Mouse (Mus musculus) lung, postnatal 0 days (tissue): ENCODE data around the gene Nap1l4. TPM values are rescaled to one million over a fixed set of nuclear protein-coding genes. Genes with fewer than 3 reads are reported as not detected.

Source experiments
- ATAC-seq: fragments of 200-750 bp; cut with Nextera tagmentation; 2 replicates; pipeline ENCODE4 v1.8.0; 2017; ENCODE audit warnings: moderate library complexity
- DNase-seq: peaks from one replicate; pipeline ENCODE4 v3.0.0-alpha.2; 2016; ENCODE audit warnings: low spot score
- H3K27ac ChIP-seq: fragments of 300-500 bp; sonication (generic); 2 replicates; pipeline ENCODE4 v1.5.1; 2014; ENCODE audit warnings: antibody characterized with exemption, mild to moderate bottlenecking, low read length, mixed read lengths
- H3K27me3 ChIP-seq: fragments of 300-500 bp; sonication (generic); replicated peaks from 2 replicates; pipeline ENCODE4 v1.6.1; 2014; ENCODE audit warnings: low read length, mixed read lengths; ENCODE audit not compliant: insufficient read depth
- H3K36me3 ChIP-seq: fragments of 300-500 bp; sonication (generic); 2 replicates; pipeline ENCODE4 v1.6.1; 2014; ENCODE audit warnings: low read length, mixed read lengths; ENCODE audit not compliant: insufficient read depth
- H3K4me1 ChIP-seq: fragments of 300-500 bp; sonication (generic); 2 replicates; pipeline ENCODE4 v1.6.1; 2014; ENCODE audit warnings: antibody characterized with exemption, low read depth, low read length, mixed read lengths; ENCODE audit not compliant: insufficient read depth
- H3K4me2 ChIP-seq: fragments of 300-500 bp; sonication (generic); replicated peaks from 2 replicates; pipeline ENCODE4 v1.6.1; 2014; ENCODE audit warnings: low read depth, mild to moderate bottlenecking, low read length, moderate library complexity, mixed read lengths
- H3K4me3 ChIP-seq: fragments of 300-500 bp; sonication (generic); 2 replicates; pipeline ENCODE4 v1.5.1; 2014; ENCODE audit warnings: low read depth, low read length
- H3K9ac ChIP-seq: fragments of 300-500 bp; sonication (generic); replicated peaks from 2 replicates; pipeline ENCODE4 v1.6.1; 2014; ENCODE audit warnings: low read depth, mild to moderate bottlenecking
- H3K9me3 ChIP-seq: fragments of 300-500 bp; sonication (generic); 2 replicates; pipeline ENCODE4 v1.6.1; 2016; ENCODE audit warnings: low read length, mixed read lengths
- CTCF ChIP-seq: IDR thresholded peaks from 2 replicates; pipeline ENCODE4 v1.5.1; 2016; ENCODE audit warnings: antibody characterized with exemption, mild to moderate bottlenecking
- EP300 ChIP-seq: IDR thresholded peaks from 2 replicates; pipeline ENCODE4 v1.6.1; 2016; ENCODE audit warnings: antibody characterized with exemption, mild to moderate bottlenecking, control low read depth
- WGBS: fragments of 180-500 bp; shearing (Covaris S2); extraction: QIAGEN DNeasy Blood & Tissue Kit; methylation state at CpG from one replicate; pipeline ENCODE4 v1.1.7; 2014; 5-methylcytosine and 5-hydroxymethylcytosine counted together
- polyA plus RNA-seq: library from polyadenylated mRNA; unstranded; fragments of >200 nt; fragmentation: Nextera tagmentation; extraction: Ambion mirVana; gene quantifications from 2 replicates; pipeline ENCODE4 v1.2.1, GENCODE M21; 2015

Gene Nap1l4
- polyA plus RNA-seq, 1 experiment from 2014 or later: 107 TPM

DNA sequence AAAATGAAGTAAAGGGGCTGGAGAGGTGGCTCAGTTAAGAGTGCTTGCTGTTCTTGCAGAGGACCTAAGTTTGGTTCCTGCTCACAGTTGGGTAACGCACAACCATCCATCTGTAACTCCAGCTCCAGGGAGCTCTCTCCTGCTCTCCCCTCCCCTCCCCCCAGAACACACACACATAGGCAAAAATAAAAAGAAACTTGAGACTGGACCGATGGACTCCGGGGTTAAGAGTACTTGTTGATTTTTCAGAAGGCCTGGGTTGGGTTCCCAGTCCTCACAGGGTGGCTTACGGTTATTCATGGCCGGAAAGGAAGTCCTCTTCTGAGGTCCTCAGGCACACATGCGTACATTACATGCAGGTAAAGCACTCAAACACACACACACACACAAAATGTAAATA is 45.0 kb downstream of the Nap1l4 start:
- ATAC-seq (no peak), DNase-seq (no peak)
- TF ChIP-seq EP300: no peak
- TF ChIP-seq CTCF: no peak
- Histone ChIP-seq H3K9me3 (no peaks in the 10 kb centered on the region), H3K27me3 (0 out of 2 replicates have a peak, but pooled peaks cover 17% of the 10 kb centered on the region), H3K9ac (no peak overlapping the region), H3K4me2 (no peak overlapping the region), H3K27ac (no peak overlapping the region), H3K4me3 (no peak overlapping the region), H3K36me3 (no peaks in the 10 kb centered on the region), H3K4me1 (no peaks in the 10 kb centered on the region)
- 63% methylated on average over 6 of the region's 6 CpGs for WGBS

DNA sequence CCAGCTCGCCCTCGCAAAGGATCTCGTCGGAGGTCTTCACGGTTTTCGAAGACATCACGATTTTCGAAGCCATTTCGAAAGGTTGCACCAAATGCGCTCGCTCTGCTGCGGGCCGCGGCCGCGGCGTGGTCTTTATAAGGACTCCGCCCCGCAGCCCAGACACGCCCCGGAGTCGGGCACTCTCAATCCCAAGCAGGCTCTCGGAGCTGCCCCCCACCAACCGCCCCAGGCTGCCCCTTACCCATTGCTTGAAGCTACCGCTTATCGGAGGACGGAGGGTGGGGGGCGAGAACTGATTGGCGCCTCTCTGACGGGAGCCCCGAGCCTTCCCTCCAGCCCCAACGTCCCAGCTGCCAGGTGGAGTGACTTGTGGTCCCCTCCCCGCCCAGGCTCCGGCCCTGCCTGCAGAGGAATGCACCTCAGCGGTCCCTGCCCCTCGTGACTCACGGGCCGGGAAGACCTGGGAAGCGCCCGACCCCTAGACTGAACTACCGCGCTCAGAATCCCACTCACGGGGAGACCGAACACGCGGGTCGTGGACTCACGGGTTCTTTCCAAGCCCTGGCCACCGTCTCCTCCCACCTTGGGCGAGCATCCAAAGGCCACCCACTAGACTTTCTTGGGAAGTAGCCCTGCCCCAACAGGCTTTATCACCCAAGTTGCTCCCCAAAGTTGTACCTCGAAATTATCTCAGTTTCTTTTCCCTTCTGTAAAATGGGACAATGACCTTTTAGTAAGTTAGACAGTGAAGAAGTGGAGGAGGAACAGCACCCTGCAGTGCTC is 46.3 kb downstream of the Nap1l4 start, which contains the start of gene Phlda2:
TSS of gene Phlda2 (minus strand) at position 733 of the 783 bp plus-strand sequence.
- Histone ChIP-seq H3K27ac (no peak within 1 kb of the TSS), H3K9me3 (no peaks in the 10 kb centered on the region), H3K4me3 (peak within 1 kb of the TSS; percentile 41), H3K36me3 (no peaks in the 10 kb centered on the region), H3K4me2 (peak within 1 kb of the TSS; percentile 78), H3K9ac (peak within 1 kb of the TSS; percentile 26; the same call in 1 of the 2 replicates), H3K27me3 (0 out of 2 replicates have a peak, but pooled peaks cover 17% of the 10 kb centered on the region), H3K4me1 (no peaks in the 10 kb centered on the region)
- TF ChIP-seq EP300 (no peak), CTCF (no peak)
- DNase-seq (peak; percentile 42), ATAC-seq (peak; percentile 53)
- 2% methylated on average over 50 of the region's 51 CpGs for WGBS

GRCm38 (mm10) chr7:143501643-143502417 is 47.1 kb downstream of the Nap1l4 start:
- Histone ChIP-seq H3K4me1 (no peaks in the 10 kb centered on the region), H3K9ac (peak overlapping the region; percentile 26; the same call in 1 of the 2 replicates), H3K4me3 (peak overlapping the region; percentile 41), H3K4me2 (peak overlapping the region; percentile 78), H3K36me3 (no peaks in the 10 kb centered on the region), H3K9me3 (no peaks in the 10 kb centered on the region), H3K27ac (no peak overlapping the region), H3K27me3 (0 out of 2 replicates have a peak, but pooled peaks cover 17% of the 10 kb centered on the region)
- TF ChIP-seq EP300: no peak
- TF ChIP-seq CTCF: no peak
- 2% methylated on average over 55 of the region's 55 CpGs for WGBS
- DNase-seq: peak; percentile 60
- ATAC-seq: peak; percentile 64

DNA sequence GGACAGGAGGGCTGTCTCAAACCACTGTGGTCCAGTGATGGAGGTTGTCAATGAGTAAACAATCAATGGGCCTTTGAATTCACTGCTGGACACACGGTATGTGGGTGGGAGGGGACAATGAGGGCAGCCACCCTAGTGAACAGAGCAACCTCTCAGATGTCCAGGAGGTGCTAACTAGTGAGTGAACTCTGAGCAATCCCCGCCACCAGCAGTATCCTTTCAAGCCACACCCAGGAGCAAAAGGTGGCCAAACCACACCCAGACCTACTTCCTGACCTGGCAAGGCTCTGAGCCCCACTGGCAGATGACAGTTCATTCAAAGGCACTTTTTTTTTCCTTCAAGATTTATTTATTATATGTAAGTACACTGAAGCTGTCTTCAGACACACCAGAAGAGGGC is 48.0 kb downstream of the Nap1l4 start:
- 52% methylated on average over 2 of the region's 2 CpGs for WGBS
- Histone ChIP-seq H3K27me3 (0 out of 2 replicates have a peak, but pooled peaks cover 17% of the 10 kb centered on the region), H3K9ac (no peak overlapping the region), H3K4me2 (no peak overlapping the region), H3K4me1 (no peaks in the 10 kb centered on the region), H3K9me3 (no peaks in the 10 kb centered on the region), H3K27ac (no peak overlapping the region), H3K36me3 (no peaks in the 10 kb centered on the region), H3K4me3 (no peak overlapping the region)
- ATAC-seq: no peak
- peak; percentile 20 for DNase-seq
- TF ChIP-seq EP300 (no peak), CTCF (no peak)

GRCm38 (mm10) chr7:143498584-143498983 is 50.3 kb downstream of the Nap1l4 start:
- no peak for TF ChIP-seq CTCF
- TF ChIP-seq EP300: no peak
- 0 out of 2 replicates have a peak, but pooled peaks cover 14% of the 10 kb centered on the region for H3K27me3 ChIP-seq
- H3K4me1 ChIP-seq: no peaks in the 10 kb centered on the region
- H3K36me3 ChIP-seq: no peaks in the 10 kb centered on the region
- ATAC-seq (no peak), DNase-seq (no peak)
- no peak overlapping the region for H3K4me2 ChIP-seq
- no peaks in the 10 kb centered on the region for H3K9me3 ChIP-seq
- 87% methylated on average over 4 of the region's 4 CpGs for WGBS
- no peak overlapping the region for H3K4me3 ChIP-seq
- no peak overlapping the region for H3K9ac ChIP-seq
- no peak overlapping the region for H3K27ac ChIP-seq
